Mouse (Mus musculus) brain, adult 2 months (tissue): ENCODE measurements around the gene Gm15107.
"Not testable (repeated sequence)": the region's sequence is repeated elsewhere in the genome, so short reads cannot be mapped to it uniquely, and the experiment has no call there.

Experiments
- DNase-seq: peaks from one replicate; pipeline ENCODE4 v3.0.0; 2011; ENCODE audit warnings: low read depth, low spot score

Gene Gm15107

GRCm38 (mm10) chrX:148180424-148180823 lies at the start of gene Gm15107:
Gene Gm15107, plus strand, starts transcription at chrX:148180724.
- DNase-seq: not testable (repeated sequence)
